Mouse (Mus musculus): ENCODE data around the gene Akr1b3.

Gene Akr1b3

DNA sequence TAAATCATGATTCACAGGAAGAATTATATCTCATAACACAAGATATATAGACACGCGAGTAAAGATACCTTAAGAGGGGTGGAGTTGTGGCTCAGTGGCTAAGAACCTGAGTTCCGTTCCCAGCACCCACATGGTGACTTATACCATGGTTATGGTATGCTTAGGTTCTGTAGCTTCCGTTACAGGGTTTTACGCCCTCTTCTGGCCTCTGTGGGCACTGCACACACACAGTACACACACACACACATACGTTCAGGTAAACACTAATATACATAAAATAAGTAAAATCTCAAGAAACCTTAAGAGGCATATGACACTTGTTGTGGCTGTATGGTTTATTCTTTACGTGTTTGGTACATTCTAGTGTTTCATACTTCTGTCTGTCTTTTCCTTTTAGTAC lies 4.8 kb upstream of the Akr1b3 start:
- no peak for DNase-seq (ENCODE audit: low read depth)

DNA sequence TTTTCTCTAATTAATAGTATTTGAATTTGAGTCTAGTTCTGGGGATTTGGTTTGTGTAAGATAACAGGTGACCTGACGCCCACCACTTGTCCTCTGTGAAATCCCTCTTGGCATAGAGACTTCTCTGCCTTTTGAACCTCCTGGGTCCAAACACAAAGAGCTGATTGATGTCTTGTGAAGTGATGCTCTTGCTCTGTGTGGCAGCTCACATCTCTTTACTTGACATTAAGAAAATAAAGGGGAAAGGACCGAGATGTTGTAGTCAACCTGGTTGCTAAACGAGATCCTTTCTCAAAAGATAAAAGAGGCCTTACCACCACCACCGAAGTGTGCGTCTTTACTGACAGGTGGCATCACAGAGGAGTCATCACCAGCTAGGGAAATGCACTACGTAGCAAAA lies 1.4 kb upstream of the Akr1b3 start:
- no peak for DNase-seq (ENCODE audit: low read depth)

DNA sequence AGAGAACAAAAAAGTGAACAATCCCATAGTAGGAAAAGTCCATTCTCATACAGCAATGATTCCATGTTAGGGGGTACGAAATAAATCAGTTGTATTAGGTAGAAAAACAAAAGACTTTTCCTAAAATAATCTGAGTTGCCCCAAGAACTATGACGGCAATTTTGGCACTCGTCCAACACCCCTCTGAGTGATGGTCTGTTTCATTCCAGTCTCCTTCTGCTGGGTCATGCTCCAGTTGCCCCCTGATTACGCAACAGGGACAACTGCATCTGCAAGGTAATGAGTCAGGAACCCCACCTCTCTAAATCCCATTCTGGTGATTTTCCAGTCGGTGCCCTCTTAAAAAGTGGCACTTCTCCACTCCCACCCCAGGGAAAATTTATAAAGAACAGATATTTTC lies 894 bp upstream of the Akr1b3 start:
- DNase-seq (ENCODE audit: low read depth), result peak; percentile 12

DNA sequence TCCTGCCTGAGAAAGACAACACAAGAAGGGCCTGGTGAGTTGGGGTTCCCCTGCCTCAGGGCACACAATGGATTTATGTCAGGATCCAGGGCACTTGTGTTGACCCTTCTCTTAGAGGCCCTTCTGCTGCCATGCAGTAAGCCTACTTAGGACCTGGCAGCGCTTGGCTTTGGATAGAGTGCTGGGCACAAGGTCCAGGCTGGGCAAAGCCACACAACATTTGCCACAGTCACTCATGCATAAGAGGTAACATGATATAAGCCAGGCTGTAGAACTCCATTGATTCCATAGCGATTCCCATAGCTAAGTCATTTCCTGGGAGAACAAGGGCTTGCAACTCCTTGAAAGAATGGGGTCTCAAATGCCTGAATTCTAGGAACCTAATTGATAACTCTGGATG lies 3.4 kb downstream of the Akr1b3 start:
- DNase-seq (ENCODE audit: low read depth), result no peak

DNA sequence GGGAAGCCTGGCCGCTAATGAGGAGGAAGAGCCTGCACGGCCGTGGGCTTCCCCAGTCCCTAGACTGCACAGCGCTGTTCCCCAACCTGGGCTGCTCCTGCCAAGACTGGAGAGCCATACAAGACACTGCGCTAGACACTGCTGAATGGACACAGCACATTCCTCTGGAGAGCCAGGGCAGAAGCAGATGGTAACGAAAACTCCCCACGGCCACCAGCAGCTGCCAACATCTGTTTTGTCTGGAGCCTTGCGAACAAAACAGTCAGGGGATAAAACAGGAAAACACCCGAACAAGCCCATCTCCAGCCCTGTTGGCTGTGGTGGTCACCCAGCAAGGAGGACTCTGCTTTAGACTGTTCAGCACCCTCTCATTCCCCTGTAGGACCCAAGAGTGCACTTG lies 3.9 kb downstream of the Akr1b3 start:
- no peak for DNase-seq (ENCODE audit: low read depth)

DNA sequence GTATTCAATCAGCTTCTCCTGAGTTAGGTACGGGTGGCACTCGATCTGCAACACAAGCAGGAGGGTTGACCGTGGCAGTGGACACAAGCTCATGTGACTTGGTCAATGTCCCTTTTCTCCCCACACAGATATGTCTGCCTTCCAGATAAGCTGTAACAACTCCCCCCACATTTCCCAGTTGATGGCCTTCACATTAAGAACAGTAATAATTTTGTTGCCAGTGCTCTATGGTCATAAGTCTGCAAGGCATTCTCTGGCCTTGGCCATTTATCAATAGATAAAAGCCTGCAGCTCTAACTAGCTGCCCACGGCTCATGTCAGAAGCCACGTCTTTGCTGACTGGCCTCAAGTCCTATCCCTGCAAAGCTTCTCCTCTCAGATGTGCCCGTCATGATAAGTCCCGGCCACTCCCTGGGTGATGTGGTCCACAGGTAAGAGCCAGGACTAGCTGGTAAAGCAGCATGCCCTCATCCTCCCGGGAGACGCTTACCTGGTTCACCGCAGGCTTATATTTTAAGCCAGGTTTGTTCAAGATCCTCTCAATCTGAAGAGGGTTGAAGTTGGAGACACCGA lies 7.2 kb downstream of the Akr1b3 start:
- no peak for DNase-seq (ENCODE audit: low read depth)

DNA sequence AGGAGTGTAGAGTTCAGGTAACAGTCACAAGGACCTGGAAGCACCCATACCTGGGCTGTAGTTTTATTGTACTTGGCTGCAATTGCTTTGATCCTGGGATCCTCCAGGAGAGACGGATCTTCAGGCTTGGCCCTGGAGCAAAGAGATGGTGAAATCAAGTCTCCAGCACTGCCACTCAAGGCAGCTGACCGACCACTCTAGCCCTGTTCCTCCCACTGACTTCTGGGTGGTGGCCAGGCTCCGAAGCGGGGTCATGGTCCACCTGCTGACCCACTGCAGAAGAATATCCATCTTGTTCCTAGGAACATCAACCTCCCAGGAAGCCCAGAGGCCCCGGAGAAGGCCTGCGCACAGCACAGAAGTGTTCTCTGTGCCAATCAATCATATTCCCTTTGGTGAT lies 7.8 kb downstream of the Akr1b3 start:
- no peak for DNase-seq (ENCODE audit: low read depth)

DNA sequence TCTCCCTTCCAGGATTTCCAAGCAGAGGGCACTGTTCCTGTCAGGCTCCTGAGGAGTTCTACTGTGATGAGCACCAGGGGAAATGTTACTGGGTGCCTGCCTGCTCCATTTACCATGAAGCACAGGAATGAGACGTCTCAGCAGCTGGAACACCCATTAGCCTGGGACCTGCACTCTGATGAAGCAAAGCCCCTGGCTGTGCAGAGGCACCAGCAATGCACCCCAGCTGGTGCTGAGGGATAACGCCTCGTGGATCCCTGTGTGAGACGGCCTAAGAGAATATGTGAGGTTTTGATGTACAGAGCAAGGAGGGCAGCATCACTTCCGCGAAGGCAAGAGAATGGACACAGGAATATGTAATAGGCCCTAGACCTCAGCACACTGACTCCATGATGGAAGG lies 10.5 kb downstream of the Akr1b3 start:
- no peak for DNase-seq (ENCODE audit: low read depth)

DNA sequence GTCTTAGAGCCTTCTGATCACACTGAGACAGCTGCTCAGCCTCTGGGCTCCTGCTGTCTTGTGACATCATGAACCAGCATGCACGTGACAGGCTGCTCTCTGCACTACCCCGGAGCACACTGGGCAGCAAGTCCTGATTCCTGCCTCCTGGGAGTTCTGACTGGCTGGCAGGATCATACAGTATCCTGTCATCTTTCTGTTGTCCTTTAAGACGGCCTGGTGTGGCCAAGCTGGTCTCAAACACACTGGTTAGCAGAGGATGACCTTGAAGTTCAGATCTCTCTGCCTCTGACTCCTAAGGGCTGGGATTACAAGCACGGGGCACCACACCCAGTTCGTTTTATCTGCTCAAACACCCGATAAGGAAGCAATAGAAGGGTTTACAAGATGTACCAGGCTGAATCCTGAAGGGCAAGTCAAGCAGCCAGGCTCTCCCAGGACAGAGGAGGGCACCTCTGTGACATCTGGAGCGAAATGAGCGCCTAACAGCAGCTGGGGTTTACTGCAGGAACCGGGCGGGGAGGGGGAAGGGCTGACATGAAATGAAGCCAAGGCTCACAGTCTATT lies 12.5 kb downstream of the Akr1b3 start:
- DNase-seq (ENCODE audit: low read depth), result no peak

DNA sequence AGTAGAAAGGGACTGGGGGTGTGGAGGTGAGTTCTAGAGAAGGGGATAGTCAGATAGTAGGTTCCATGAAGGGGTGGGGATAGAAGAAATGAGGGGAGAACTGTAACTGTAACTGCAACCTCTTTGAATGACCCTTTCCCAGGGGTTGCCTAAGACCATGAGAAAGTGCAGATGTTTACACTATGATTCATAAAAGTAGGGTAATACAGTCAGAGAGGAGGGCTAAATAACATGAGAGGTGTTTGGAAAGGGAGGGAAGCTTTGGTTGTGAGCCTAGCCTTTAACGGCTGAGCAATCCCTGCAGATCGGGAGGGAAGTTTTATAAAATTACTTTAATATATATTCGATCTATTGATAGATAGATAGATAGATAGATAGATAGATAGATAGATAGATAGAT lies 20.2 kb downstream of the Akr1b3 start:
- no peak for DNase-seq (ENCODE audit: low read depth)

DNA sequence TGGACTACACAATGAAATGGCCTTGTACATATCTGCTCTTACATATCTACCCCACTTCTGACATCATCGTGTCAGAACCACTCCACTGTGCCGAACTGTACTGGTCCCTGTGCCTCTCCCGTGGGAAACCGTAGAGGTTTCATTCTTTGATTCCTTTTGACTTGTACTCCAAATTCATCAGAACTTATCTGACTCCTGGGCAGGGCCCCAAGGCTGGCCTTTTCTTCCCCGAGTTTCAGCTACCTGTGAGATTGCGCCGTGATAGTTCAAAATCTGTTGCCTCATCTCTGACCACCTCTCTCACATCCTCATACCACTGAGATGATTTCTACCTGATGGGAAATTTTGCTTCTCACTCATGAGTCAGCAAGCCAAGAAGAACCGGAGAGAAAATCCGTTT lies 21.8 kb downstream of the Akr1b3 start:
- no peak for DNase-seq (ENCODE audit: low read depth)

DNA sequence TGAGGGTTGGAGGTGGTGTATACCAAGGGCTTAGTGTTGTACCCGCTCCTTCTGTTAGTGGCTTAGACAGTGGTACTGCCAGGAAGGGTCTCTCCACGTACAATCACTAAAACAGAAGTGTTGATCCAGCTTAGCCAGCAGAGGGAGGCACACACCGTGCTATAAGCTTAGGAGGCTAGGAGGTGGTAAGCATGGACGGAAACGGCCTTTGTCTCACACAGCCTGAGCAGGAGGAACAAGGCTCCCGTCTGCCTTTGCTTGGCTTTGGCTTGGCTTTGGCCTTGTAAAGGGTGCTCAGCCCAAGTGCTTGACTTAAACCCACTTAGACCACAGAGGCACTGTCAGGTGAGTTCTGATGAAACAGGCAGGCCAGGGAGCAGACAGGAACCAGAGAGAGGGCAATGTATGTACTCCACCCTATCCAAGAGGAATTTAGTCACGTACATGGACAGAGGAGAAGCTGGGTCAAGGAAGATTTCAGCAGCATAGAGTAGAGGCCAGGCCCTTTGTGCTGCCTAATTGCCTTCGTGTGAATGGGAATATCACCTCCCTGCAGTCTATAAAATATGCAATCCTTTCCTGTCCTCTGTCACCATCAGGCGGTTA lies 24.3 kb downstream of the Akr1b3 start:
- DNase-seq (ENCODE audit: low read depth), result peak; percentile 43

DNA sequence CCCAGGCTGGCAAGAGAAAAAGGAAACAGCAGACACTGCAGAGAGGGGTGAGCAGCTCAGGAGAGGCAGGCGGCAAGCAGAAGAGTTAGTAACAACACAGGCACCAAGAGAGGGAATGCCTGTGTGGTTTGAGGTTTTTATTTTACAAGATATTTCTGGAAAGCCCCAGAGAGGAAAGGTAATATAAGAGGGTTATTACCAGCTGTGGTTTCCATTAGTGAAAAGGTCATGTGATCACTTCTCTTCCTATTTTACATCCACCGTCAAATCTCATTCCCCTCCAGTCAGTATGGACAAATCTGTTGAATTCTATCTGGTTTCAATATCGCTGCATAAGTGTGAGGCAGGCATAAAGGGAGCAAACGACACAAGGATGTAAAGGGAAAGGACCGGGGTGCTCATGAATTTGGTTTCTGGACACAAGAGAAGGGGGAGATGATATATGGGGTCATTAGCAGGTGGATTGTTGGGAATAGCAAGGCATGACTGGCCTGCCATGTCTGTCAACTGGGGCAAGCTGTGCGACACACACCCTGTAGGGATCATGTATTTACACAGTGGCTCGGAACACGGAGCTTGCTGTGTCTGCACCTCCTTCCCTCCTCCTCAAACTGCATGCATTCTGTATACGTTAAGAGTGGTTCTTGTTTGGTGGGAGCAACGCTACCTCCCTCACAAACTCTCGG lies 24.9 kb downstream of the Akr1b3 start:
- DNase-seq (ENCODE audit: low read depth), result no peak

DNA sequence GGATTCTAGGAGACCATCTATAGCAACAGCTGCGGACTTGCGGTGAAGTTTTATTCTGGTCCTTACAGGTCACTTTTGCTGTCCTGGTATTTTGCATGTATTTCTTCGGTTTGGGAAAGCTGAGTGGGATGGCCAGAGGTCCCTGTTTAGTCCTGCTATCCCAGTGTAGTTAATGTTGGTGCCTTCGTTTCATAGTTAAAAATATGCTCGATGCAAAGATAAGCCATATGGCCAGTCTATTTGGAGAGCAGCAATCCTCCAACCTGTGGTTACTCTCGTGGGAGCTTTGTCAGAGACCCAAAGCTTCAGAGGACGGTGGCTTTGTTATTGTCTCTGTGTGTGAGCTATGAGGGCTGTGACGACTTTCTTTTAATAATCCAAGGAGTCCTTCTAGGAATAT lies 26.6 kb downstream of the Akr1b3 start:
- DNase-seq (ENCODE audit: low read depth), result no peak

DNA sequence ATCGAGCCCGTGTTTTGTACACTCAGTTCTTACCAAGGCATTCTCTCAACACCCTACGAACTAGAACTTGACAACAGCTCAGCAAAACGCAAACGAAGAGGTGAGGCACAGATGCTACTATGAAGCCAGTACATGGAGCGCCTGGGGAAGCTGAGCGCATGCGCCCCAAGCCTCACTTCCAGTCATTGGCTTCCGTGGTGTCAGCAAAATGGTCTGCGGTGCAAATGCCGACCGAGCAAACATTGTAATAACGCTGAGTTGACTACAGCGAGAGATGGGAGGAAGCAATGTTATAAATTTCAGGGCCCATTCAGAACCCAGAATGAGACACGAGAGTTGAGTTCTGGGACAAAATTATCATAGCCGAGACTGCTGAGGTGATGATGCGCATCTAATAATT lies 27.2 kb downstream of the Akr1b3 start:
- DNase-seq (ENCODE audit: low read depth), result no peak

DNA sequence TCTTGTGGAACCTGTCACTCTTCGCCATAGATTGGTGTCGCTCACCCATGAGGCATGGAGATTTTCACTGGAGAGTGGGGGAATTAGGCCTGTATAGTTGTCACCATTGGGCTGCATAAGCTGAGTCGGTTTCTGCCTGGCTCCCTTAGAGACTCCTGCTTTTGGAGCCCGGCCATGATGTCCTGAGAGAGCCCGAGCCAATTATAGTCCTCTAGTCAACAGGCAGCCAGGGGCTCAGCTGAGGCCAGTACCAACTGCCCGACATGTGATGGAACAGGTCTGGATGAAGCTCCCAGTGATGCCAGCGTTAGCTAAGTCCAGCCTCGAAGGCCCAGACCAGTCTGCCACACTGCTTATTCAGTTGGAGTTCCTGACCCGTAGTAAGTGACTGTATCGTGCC lies 29.2 kb downstream of the Akr1b3 start:
- DNase-seq (ENCODE audit: low read depth), result no peak

DNA sequence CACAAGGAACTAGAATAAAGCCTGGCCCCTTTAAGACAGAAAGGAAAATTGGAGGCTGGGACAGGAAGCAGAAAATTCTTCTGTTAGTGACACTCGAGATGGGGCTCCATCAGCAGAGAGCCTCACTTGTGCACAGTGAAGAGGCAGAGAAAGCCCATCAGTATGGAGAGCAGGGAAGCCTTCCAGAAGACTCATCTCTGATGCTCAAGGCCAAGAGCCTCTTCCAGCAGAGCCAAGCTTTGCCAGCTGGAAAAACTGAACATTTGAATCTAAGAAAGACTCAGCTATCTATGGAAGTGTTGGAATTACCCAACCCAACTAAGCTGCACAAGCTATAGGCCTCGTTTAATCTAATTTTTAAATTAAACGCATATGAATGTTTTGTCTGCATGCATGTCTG lies 30.4 kb downstream of the Akr1b3 start:
- no peak for DNase-seq (ENCODE audit: low read depth)

DNA sequence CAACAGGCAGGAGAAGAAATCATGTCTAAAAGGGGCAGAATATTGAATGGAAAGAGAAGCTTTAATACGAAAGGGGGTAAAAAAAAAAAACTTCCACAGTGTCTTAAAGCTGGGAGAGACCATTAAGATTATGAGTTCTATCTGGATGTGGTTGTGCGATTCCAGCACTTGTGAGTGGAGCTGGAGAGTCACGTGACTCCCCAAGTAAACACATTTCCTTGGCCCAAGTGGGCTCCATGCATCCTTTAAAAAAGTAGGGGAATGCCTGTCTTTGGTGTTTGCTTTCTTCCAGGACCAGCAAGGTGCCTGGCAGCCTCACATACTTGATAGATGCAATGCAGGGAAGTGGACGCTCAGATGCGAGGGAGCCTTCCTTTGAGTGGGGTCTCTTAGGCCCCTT lies 38.9 kb downstream of the Akr1b3 start:
- no peak for DNase-seq (ENCODE audit: low read depth)

DNA sequence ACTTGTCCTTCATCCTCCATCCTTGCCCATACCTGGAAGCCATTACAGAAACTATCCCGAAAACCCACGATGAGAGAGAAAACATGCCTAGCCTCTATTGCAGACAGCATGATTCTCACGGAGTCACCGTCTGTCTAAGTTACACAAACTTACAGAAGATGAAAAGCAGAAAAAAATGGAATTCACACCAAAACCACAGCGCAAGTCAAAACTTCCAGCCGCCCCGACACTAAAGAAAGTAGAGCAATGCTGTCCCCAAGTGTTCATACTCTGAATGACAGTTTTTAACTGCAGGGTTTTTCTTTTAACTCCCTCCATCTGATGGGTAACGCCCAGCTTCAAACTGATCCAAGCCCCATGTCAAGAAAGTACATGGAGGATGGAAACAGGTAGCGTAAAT lies 39.6 kb downstream of the Akr1b3 start:
- DNase-seq (ENCODE audit: low read depth), result peak; percentile 62

DNA sequence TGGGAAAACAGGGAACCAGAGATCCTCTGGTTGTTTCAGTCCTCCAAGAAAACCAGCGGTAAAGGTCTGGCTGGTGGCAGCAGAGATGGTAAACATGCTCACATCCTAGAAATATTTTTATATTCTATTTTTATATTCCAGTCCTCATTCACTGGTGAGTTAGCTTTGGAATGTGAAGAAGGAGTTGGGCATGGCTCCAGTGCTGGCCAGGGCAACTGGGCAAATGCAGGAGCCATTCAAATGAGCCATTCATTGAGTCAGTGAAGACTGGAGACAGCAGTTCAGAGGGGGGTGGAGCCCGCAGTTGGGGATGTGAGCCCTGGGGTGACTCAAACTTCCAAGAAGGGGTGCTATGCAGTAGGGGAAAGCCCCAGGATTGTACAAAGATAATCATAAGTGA lies 42.9 kb downstream of the Akr1b3 start:
- no peak for DNase-seq (ENCODE audit: low read depth)

DNA sequence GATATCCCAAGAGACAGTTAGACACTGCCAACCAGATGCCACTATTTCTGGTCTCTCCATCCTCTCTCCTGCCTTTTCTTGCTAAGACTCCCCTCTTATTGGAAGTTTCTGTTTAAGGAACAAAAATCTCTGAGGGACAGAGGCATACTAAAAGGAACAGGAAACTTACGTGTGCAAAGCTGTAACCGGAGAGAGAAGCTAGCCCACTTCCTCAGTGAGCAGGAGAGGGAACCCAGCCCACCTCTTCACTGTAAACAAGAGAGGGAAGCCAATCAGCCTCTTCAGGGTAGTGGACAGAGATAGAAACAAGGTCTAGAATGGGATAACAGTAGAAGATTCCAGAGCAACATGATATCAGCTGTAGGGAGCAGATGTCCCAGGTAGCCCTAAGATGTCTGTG lies 44.2 kb downstream of the Akr1b3 start:
- DNase-seq (ENCODE audit: low read depth), result no peak

DNA sequence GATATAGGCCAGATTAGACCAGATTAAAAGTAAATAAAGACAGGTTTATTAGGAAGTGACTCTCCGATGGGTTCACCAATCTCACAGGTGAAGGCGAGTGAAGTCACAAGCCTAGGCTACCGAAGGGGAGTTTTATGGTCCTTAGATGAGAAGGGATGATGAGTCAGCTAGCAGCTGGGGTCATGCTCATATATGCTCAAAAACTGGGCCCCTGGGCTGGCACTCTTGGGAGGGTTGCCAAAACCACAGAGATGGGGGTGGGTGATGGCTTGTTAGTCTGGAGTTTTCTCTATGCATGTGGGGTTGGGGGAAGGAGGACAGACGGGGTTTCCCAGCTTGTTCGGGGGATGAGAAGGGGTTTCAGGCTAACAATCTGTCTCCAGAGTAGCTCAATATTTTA lies 44.8 kb downstream of the Akr1b3 start:
- no peak for DNase-seq (ENCODE audit: low read depth)

DNA sequence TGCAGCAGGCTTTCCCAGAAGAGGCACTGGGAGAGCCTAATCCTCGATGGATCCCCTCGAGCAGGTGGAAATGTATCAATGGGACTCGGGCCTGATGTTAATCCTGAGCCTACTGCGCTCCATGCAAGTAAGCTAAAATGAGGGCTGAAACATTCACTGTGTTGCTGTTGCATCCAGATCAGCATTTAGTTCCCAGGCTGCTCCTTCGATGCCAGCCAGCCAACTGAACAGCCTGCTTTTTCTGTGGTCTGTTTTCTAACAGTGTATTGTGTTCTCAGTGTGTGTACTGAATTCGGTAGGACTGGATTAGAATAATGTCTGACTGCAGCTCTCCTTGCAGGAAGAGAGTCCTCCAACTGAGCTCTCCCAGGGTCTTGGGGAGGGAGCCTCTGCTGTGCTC lies 46.6 kb downstream of the Akr1b3 start:
- DNase-seq (ENCODE audit: low read depth), result no peak

DNA sequence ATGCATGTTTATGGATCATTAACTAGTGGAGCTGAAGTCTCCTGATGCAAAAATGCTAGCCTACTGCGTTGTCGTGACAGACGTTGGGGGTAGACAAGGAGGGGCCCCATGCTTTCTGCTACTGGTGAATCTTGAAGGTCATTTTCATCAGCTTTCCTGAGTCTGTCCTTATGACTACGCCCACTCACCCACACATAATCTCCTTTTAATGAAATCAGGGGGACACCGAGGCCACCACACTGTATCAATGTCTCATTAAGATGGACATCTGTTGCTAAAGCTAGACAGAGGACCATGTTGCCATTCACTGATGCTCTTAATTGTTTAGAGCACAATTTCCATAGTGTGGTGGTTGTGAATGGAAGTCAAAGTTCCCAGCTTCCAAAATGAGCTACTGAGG lies 58.7 kb downstream of the Akr1b3 start:
- no peak for DNase-seq (ENCODE audit: low read depth)
